Mouse (Mus musculus): Measurements from ENCODE around the gene Pitx1. TPM values are rescaled to one million over a fixed set of nuclear protein-coding genes. Genes with fewer than 3 reads are reported as not detected.

Pitx1 gene
- total RNA-seq, 2 experiments from 2014 or later: not detected

GRCm38 (mm10) chr13:55832602-55833001 lies 3.4 kb downstream of the Pitx1 start:
- intact Hi-C loops (cut with DNase I): loop anchor here (5.0 kb wide), 1 partner anchor 425 kb away; no protein-coding TSS in a partner anchor
- DNase-seq (ENCODE audit: low spot score in 2 of 2): no peak

GRCm38 (mm10) chr13:55831722-55832160 lies 4.3 kb downstream of the Pitx1 start:
- DNase-seq (ENCODE audit: low spot score in 2 of 2): no peak
- intact Hi-C loops (cut with DNase I): loop anchor here (5.0 kb wide), 1 partner anchor 426 kb away; no protein-coding TSS in a partner anchor

- intact Hi-C loops (cut with DNase I): loop anchor here (5.0 kb wide), 1 partner anchor 426 kb away; no protein-coding TSS in a partner anchor
- no peak for DNase-seq (ENCODE audit: low spot score in 2 of 2)
Measured at GRCm38 (mm10) chr13:55830833-55831721, 4.9 kb downstream of the Pitx1 start.

- DNase-seq (ENCODE audit: low spot score in 2 of 2): peak in 1 of 2 experiments; percentile 21
Measured at GRCm38 (mm10) chr13:55830081-55830832, 5.7 kb downstream of the Pitx1 start.

GRCm38 (mm10) chr13:55829018-55829655 lies 6.9 kb downstream of the Pitx1 start:
- intact Hi-C loops (cut with DNase I): loop anchor here (5.0 kb wide), 1 partner anchor 133 kb away; no protein-coding TSS in a partner anchor

More at GRCm38 (mm10) chr13:55830081-55830832, 5.7 kb downstream of the Pitx1 start:
- intact Hi-C loops (cut with DNase I): loop anchor here (5.0 kb wide), 1 partner anchor 427 kb away; no protein-coding TSS in a partner anchor

GRCm38 (mm10) chr13:55828141-55829017 lies 7.6 kb downstream of the Pitx1 start:
- intact Hi-C loops (cut with DNase I): loop anchor here (5.0 kb wide), 1 partner anchor 134 kb away; no protein-coding TSS in a partner anchor

More at GRCm38 (mm10) chr13:55829018-55829655, 6.9 kb downstream of the Pitx1 start:
- DNase-seq (ENCODE audit: low spot score in 2 of 2): peak in 1 of 2 experiments; percentile 28

GRCm38 (mm10) chr13:55827679-55828140 lies 8.3 kb downstream of the Pitx1 start:
- DNase-seq (ENCODE audit: low spot score in 2 of 2): no peak
- intact Hi-C loops (cut with DNase I): loop anchor here (5.0 kb wide), 1 partner anchor 135 kb away; no protein-coding TSS in a partner anchor

More at GRCm38 (mm10) chr13:55828141-55829017, 7.6 kb downstream of the Pitx1 start:
- no peak for DNase-seq (ENCODE audit: low spot score in 2 of 2)

GRCm38 (mm10) chr13:55826796-55827678 lies 9.0 kb downstream of the Pitx1 start:
- intact Hi-C loops (cut with DNase I): loop anchor here (5.0 kb wide), 1 partner anchor 135 kb away; no protein-coding TSS in a partner anchor
- DNase-seq (ENCODE audit: low spot score in 2 of 2): no peak

GRCm38 (mm10) chr13:55826008-55826671 lies 9.9 kb downstream of the Pitx1 start:
- DNase-seq (ENCODE audit: low spot score in 2 of 2): peak in 1 of 2 experiments; percentile 23
- intact Hi-C loops (cut with DNase I): loop anchor here (5.0 kb wide), 1 partner anchor 136 kb away; no protein-coding TSS in a partner anchor

GRCm38 (mm10) chr13:55825245-55825681 lies 10.7 kb downstream of the Pitx1 start:
- intact Hi-C loops (cut with DNase I): loop anchor here (5.0 kb wide), 1 partner anchor 137 kb away; no protein-coding TSS in a partner anchor
- DNase-seq (ENCODE audit: low spot score in 2 of 2): no peak

GRCm38 (mm10) chr13:55824151-55824945 lies 11.6 kb downstream of the Pitx1 start:
- intact Hi-C loops (cut with DNase I): no loop called here
- DNase-seq (ENCODE audit: low spot score in 2 of 2): no peak

GRCm38 (mm10) chr13:55822499-55822898 lies 13.5 kb downstream of the Pitx1 start:
- DNase-seq (ENCODE audit: low spot score in 2 of 2): no peak
- intact Hi-C loops (cut with DNase I): no loop called here

GRCm38 (mm10) chr13:55814834-55815233 lies 21.2 kb downstream of the Pitx1 start:
- intact Hi-C loops (cut with DNase I): no loop called here

GRCm38 (mm10) chr13:55813490-55814016 lies 22.4 kb downstream of the Pitx1 start:
- DNase-seq (ENCODE audit: low spot score in 2 of 2): no peak
- intact Hi-C loops (cut with DNase I): no loop called here

More at GRCm38 (mm10) chr13:55814834-55815233, 21.2 kb downstream of the Pitx1 start:
- DNase-seq (ENCODE audit: low spot score in 2 of 2): no peak

- DNase-seq (ENCODE audit: low spot score in 2 of 2): no peak
- intact Hi-C loops (cut with DNase I): no loop called here
Measured at GRCm38 (mm10) chr13:55810947-55811346, 25.0 kb downstream of the Pitx1 start.
